ENCODE assay signal across 10 mouse cellular contexts in the genomic region with DNA sequence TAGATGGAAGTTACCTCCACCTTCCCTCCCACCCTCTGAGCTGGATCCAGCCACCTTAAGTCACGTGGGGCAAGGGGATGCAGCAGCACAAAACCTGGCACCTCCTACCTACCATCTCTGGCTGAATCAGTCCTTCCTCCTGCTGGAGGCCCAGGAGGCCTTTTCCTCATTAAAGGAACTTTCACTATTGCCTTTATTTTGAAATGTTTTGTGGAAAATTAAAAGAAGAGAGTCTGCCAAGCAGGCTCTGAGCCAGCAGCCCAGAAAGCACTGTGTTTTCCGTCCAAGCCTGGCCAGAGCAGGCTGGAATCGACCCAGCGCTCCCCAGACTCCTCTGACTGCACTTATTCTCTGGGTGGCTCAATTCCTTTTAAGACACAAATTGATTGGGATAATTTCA.
DNase-seq lines count a peak whose midpoint lies in the region; ATAC-seq and TF ChIP-seq lines count a peak whose summit lies in the region.
"Had no signal": no experiment of that assay in that cellular context is flagged by ENCODE, and none has a peak within 500 bp of the region (broad histone marks: within the 10 kb centered on the region; RNA-seq: fewer than 3 reads in every experiment).

No protein-coding gene starts in this region.

- peak overlapping the region; percentile 22; the same call in 1 of the 2 replicates for H3K27ac ChIP-seq in embryonic facial prominence, embryonic 13.5 days
- H3K27ac ChIP-seq in embryonic facial prominence, embryonic 10.5 days (replicated peaks): no peak overlapping the region
- H3K27ac ChIP-seq in midbrain, postnatal 0 days (ENCODE audit: low read depth, low read length): no peak overlapping the region
- H3K27ac ChIP-seq in midbrain, embryonic 10.5 days (replicated peaks): no peak overlapping the region
- no peak overlapping the region for H3K27ac ChIP-seq in intestine, embryonic 16.5 days (ENCODE audit: low read length)

- WGBS in embryonic facial prominence, embryonic 13.5 days: 60% methylated on average over 4 of the region's 4 CpGs
- 78% methylated on average over 4 of the region's 4 CpGs for WGBS in embryonic facial prominence, embryonic 10.5 days
- 66% methylated on average over 4 of the region's 4 CpGs for WGBS in midbrain, postnatal 0 days
- 83% methylated on average over 4 of the region's 4 CpGs for WGBS in midbrain, embryonic 10.5 days
- 61% methylated on average over 4 of the region's 4 CpGs for WGBS in intestine, embryonic 16.5 days

- DNase-seq in embryonic facial prominence, embryonic 10.5 days (ENCODE audit: low spot score): no peak
- peak; percentile 63 for DNase-seq in midbrain, postnatal 0 days (ENCODE audit: low spot score)
- DNase-seq in midbrain, embryonic 10.5 days (ENCODE audit: low spot score): no peak
- peak; percentile 41 to 49 for DNase-seq in kidney, postnatal 4 days
- peak; percentile 61 for DNase-seq in ovary, postnatal 14 days (ENCODE audit: low spot score)

- no peak for ATAC-seq in embryonic facial prominence, embryonic 13.5 days (ENCODE audit: insufficient number of reproducible peaks, insufficient read depth, low FRiP score, low TSS enrichment, low read depth)
- ATAC-seq in midbrain, postnatal 0 days (ENCODE audit: low FRiP score): no peak
- no peak for ATAC-seq in monocyte, adult 5-6 weeks (replicated peaks; ENCODE audit: insufficient number of reproducible peaks, low FRiP score, low TSS enrichment, poor library complexity, severe bottlenecking)
- ATAC-seq in intestine, embryonic 16.5 days: no peak

- no peak overlapping the region for H3K4me3 ChIP-seq in embryonic facial prominence, embryonic 13.5 days
- no peak overlapping the region for H3K4me3 ChIP-seq in embryonic facial prominence, embryonic 10.5 days
- no peak overlapping the region for H3K4me3 ChIP-seq in midbrain, postnatal 0 days (ENCODE audit: low read depth, low read length)
- H3K4me3 ChIP-seq in midbrain, embryonic 10.5 days: no peak overlapping the region
- H3K4me3 ChIP-seq in intestine, embryonic 16.5 days (ENCODE audit: low read length): no peak overlapping the region
- H3K4me3 ChIP-seq: erythroblast, embryonic 14.5 days; myocyte had no signal

- H3K4me1 ChIP-seq in embryonic facial prominence, embryonic 13.5 days: peaks cover 14% of the 10 kb centered on the region; the same call in 1 of the 2 replicates
- H3K4me1 ChIP-seq in embryonic facial prominence, embryonic 10.5 days: 0 out of 2 replicates have a peak, but pooled peaks cover 2% of the 10 kb centered on the region
- no peaks in the 10 kb centered on the region; the same call in 1 of the 2 replicates for H3K4me1 ChIP-seq in midbrain, postnatal 0 days (ENCODE audit: insufficient read depth, low read length)
- H3K4me1 ChIP-seq in midbrain, embryonic 10.5 days: no peaks in the 10 kb centered on the region; the same call in 1 of the 2 replicates
- no peaks in the 10 kb centered on the region for H3K4me1 ChIP-seq in intestine, embryonic 16.5 days (ENCODE audit: control insufficient read depth, insufficient read depth, low read length)

- no peaks in the 10 kb centered on the region for H3K36me3 ChIP-seq in embryonic facial prominence, embryonic 13.5 days
- no peaks in the 10 kb centered on the region for H3K36me3 ChIP-seq in embryonic facial prominence, embryonic 10.5 days (replicated peaks)
- no peaks in the 10 kb centered on the region; the same call in 1 of the 2 replicates for H3K36me3 ChIP-seq in midbrain, postnatal 0 days (ENCODE audit: insufficient read depth, low read length)
- H3K36me3 ChIP-seq in midbrain, embryonic 10.5 days: no peaks in the 10 kb centered on the region
- H3K36me3 ChIP-seq in intestine, embryonic 16.5 days (ENCODE audit: control insufficient read depth, insufficient read depth, low read length): no peaks in the 10 kb centered on the region

- no peak overlapping the region for H3K4me2 ChIP-seq in embryonic facial prominence, embryonic 13.5 days
- H3K4me2 ChIP-seq in midbrain, postnatal 0 days (ENCODE audit: low read depth, low read length, poor library complexity, severe bottlenecking): no peak overlapping the region
- H3K4me2 ChIP-seq in intestine, embryonic 16.5 days (ENCODE audit: low read depth, low read length): no peak overlapping the region

- no peak for TF ChIP-seq CTCF in midbrain, postnatal 0 days (IDR thresholded peaks at IDR 0.05)

- no peak overlapping the region for H3K9ac ChIP-seq in embryonic facial prominence, embryonic 13.5 days
- no peak overlapping the region for H3K9ac ChIP-seq in midbrain, postnatal 0 days (replicated peaks; ENCODE audit: low read length, poor library complexity, severe bottlenecking)
- H3K9ac ChIP-seq in intestine, embryonic 16.5 days (ENCODE audit: low read depth, low read length): no peak overlapping the region

- no peaks in the 10 kb centered on the region for H3K9me3 ChIP-seq in embryonic facial prominence, embryonic 13.5 days
- H3K9me3 ChIP-seq in embryonic facial prominence, embryonic 10.5 days: peaks cover 4% of the 10 kb centered on the region; the same call in 1 of the 2 replicates
- no peaks in the 10 kb centered on the region for H3K9me3 ChIP-seq in midbrain, postnatal 0 days (ENCODE audit: low read length)
- H3K9me3 ChIP-seq in midbrain, embryonic 10.5 days (replicated peaks): peaks cover 4% of the 10 kb centered on the region; the same call in 1 of the 2 replicates
- 0 out of 2 replicates have a peak, but pooled peaks cover 3% of the 10 kb centered on the region for H3K9me3 ChIP-seq in intestine, embryonic 16.5 days (ENCODE audit: control insufficient read depth, low read length)

- 0 out of 2 replicates have a peak, but pooled peaks cover 2% of the 10 kb centered on the region for H3K27me3 ChIP-seq in embryonic facial prominence, embryonic 13.5 days
- no peaks in the 10 kb centered on the region for H3K27me3 ChIP-seq in embryonic facial prominence, embryonic 10.5 days (replicated peaks; ENCODE audit: low read depth, poor library complexity, severe bottlenecking)
- H3K27me3 ChIP-seq in midbrain, postnatal 0 days (ENCODE audit: insufficient read depth, low read length): no peaks in the 10 kb centered on the region
- no peaks in the 10 kb centered on the region for H3K27me3 ChIP-seq in midbrain, embryonic 10.5 days (ENCODE audit: low read depth, poor library complexity, severe bottlenecking)
- H3K27me3 ChIP-seq in intestine, embryonic 16.5 days (replicated peaks; ENCODE audit: control insufficient read depth, insufficient read depth, low read length): no peaks in the 10 kb centered on the region

Comparison
In these comparisons a context has a peak if more than half of its experiments do, and no peak if none do; other contexts are left out.
1. DNase-seq: peak in midbrain, postnatal 0 days (single experiment), kidney, postnatal 4 days (2 of 2) and ovary, postnatal 14 days (single experiment); none in embryonic facial prominence, embryonic 10.5 days (single experiment) and midbrain, embryonic 10.5 days (single experiment).